Mouse (Mus musculus): ENCODE data around the gene Gm9833.

Gm9833 gene

DNA sequence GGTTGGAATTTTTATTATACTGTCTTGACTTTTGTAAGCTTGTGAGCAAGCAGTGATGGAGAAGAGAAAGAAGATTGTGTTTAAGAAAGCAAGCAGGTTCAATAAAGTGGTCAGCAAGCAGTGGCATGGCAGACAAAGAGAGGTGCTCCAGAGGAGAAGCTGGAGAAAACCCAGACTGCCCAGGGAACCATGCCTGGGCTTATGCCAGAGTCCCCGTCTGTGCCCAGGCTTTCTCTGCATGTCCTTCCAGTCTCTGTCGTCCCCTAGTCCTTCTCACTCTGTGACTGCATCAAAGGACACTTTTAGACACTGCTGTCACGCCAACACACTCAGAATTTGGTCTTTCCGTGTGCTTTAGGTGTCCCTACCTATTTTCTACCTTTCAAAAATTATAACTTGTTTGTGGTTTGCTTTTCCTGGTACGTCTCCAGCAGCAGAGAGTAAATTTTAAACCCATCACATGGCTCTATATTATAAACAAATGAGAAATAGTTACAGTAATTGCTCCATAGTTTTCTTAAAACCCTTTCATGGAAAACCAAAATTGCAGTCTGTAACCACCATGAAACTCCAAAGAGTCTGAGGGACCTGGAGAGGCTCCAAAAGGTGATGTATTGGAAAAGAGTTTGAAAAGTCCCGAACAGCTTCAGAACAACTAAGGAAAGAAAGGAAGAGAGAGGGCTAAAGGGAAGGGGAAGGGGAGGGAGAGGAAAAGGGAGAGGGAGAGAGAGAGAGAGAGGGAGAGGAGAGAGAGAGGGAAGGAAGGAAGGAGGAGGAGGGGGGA lies 34.2 kb downstream of the Gm9833 start:
- in situ Hi-C loops (cut with MboI; ENCODE audit: unreplicated experiment in 2 of 2) = no loop called here

- in situ Hi-C loops (cut with MboI; ENCODE audit: unreplicated experiment in 2 of 2) = no loop called here
These were observed 35.7 kb downstream of the Gm9833 start for GRCm38 (mm10) chr3:10123615-10124014.

- in situ Hi-C loops (cut with MboI; ENCODE audit: unreplicated experiment in 2 of 2) = no loop called here
These were observed 36.2 kb downstream of the Gm9833 start for GRCm38 (mm10) chr3:10124071-10124470.

DNA sequence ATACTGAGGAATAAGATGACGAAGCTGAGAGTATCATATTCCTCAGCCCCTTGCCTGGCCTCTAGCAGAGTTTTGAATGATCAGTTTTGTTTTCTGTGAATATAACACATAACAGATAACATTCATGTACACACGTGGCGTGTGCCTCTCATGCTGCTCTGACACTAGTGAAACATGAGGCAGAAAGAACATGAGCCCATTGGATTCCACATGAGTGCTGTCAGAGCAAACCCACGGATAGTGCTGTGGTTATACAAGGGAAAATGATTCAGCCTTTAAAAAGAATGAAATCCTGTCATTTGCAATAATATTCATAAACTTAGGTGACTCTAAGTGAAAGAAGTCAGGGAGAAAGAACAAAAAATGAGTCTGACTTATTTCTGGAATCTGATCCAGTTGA lies 37.4 kb downstream of the Gm9833 start:
- in situ Hi-C loops (cut with MboI; ENCODE audit: unreplicated experiment in 2 of 2) = loop anchor here in 1 of 2 experiments (5.0 kb wide), 1 partner anchor 33 kb away; no protein-coding TSS in a partner anchor

- in situ Hi-C loops (cut with MboI; ENCODE audit: unreplicated experiment in 2 of 2) = loop anchor here in 1 of 2 experiments (5.0 kb wide), 1 partner anchor 34 kb away; no protein-coding TSS in a partner anchor
These were observed 38.1 kb downstream of the Gm9833 start for GRCm38 (mm10) chr3:10126036-10126435.

DNA sequence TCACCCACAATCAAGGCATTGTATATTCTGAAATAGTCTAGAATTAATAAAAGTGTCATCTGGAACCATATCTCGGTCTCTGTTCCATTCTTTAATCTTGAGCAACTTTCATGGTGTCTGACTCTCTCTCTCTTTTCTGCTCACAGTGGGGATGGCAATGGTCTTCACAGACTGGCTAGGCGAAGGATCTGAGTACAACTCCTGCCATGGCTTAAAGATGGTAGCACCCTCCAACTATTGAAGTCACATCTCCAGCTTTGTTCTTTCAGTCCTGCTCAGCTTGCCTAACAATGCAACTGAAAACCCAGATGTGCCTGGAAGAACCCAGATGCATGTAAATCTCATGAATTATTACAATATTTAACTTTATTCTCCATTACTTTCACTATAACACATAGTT lies 38.6 kb downstream of the Gm9833 start:
- in situ Hi-C loops (cut with MboI; ENCODE audit: unreplicated experiment in 2 of 2) = loop anchor here in 1 of 2 experiments (5.0 kb wide), 1 partner anchor 34 kb away; no protein-coding TSS in a partner anchor

GRCm38 (mm10) chr3:10126952-10127351 lies 39.0 kb downstream of the Gm9833 start:
- in situ Hi-C loops (cut with MboI; ENCODE audit: unreplicated experiment in 2 of 2) = loop anchor here in 1 of 2 experiments (5.0 kb wide), 1 partner anchor 35 kb away; no protein-coding TSS in a partner anchor

DNA sequence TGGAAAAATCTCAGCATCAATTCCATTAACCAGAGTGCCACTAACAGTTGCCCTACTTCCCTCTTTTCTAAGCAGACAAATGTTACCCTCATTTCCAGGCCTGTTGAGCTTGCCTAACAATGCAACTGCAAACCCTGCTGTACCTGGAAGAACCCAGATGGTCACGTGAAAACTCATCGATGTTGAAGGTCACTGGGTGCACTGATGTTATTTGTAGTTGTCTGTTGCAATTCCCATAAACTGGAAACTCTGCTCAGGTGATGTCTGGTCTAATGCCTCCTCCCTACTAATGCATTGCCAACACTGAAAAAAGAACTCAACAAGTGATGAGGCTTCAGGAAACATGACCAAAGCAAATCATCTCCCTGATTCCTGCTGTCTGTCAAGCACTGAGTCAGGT lies 39.6 kb downstream of the Gm9833 start:
- in situ Hi-C loops (cut with MboI; ENCODE audit: unreplicated experiment in 2 of 2) = loop anchor here in 1 of 2 experiments (5.0 kb wide), 1 partner anchor 35 kb away; no protein-coding TSS in a partner anchor

All from v-Abl transformed pro-B cells (cell line).